Mouse (Mus musculus): ENCODE data around the gene Eif3a. TPM values are rescaled to one million over a fixed set of nuclear protein-coding genes. Genes with fewer than 3 reads are reported as not detected.

Eif3a gene
- polyA plus RNA-seq, 3 experiments from 2014 or later: 117 to 136 (median 120) TPM

DNA sequence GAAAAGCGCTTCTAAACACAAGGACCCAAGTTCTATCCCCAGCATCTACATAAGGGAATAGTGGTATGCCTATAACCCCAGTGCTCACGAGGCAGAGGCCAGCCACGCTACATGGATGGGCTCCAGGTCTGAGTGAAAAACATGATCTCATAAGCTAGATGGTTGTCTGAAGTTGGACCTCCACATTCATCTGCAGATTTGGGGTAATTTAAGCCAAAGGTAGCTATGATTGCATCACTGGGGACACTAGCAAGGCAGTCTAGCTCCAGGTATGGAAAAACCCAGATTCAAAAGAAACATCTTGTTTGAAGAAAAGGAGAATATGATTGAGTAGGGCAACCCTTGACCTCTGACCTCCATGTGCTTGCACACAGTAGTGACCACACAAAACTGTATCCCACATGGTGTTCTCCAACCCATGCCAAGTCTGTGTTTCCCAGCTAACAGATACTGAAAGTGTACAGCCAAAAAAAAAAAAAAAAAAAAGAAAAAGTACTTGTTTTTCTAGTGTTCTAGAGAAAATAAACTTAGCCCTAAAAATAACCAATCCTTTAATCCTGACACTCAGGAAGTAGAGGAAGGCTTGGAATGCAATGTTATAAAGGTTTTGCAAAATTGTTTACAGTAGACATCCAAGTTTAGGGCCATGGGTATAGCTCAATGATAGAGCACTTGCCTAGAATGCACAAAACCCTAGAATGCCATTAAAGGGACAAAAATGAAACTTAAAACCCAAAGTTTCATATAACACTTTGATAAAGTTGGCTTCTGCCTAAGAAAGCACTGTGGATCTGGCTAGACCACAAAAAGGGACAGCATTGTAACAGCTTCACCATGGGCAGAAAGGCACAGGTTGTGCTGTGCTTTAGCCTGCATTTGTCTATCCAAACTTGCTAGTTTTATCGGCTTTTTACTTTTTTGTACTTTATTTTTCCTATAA, 31.3 kb downstream of the Eif3a start:
- ATAC-seq: no peak

DNA sequence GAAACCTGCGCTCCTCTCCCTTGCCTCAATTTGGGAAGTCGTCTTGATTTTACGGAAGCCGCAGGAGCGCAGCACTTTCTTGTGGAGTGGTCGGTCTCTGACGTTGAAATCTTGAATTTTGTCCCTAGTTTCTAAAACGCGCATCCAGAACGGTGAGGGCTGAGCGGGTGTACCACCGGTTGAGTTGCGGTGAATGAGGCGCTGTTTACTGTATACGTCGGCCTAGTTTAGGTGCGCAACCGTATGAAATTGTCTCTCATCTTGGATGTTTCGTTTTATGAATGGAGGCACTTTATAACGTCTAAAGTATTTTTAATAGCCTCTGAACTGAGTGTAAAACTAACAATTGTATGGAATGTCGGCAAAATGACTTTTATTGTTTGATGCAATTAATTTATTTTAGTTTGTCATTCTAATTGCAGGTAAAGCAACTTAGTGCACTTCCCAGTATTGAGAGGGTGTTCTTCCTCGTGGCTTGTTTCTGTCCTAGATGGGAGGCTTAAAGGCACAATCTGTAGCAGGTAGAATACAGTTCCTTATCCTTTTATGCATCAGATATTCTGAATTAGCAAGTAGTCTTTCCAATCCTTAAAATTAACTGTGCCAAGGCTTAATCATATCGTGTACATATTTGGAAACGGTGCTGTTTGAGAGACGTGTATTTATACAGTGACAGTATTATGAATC, 33.2 kb downstream of the Eif3a start:
- no peak for ATAC-seq

DNA sequence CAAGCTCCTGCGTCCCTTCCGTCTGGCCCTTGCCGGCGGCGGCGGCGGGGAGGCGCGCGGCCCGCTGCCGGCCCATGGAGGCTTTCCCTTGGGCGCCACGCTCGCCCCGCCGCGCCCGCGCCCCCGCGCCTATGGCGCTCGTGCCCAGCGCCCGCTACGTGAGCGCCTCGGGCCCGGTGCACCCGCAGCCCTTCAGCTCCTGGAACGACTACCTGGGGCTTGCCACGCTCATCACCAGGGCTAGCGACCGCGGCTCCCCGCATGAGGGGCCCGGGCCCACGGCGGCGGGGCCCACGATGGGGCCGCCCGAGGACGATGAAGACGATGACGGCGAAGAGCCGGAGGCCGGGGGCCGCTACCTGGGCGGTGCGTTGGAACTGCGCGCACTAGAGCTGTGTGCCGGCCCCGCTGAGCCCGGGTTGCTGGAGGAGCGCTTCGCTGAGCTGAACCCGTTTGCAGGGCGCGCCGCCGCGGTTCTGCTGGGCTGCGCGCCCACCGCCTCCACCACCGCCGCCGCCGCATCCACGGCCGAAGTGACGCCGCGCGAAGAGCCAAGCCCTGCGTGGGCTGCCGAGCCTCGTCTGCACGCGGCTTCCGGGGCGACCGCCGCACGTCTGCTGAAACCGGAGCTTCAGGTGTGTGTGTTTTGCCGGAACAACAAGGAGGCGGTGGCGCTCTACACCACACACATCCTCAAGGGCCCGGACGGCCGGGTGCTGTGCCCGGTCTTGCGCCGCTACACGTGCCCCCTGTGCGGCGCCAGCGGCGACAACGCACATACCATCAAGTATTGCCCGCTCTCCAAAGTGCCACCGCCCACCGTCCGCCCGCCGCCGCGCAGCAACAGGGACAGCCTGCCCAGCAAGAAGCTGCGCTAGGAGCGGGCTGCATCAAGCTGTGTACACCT, 34.0 kb downstream of the Eif3a start:
- peak; percentile 56 for ATAC-seq

DNA sequence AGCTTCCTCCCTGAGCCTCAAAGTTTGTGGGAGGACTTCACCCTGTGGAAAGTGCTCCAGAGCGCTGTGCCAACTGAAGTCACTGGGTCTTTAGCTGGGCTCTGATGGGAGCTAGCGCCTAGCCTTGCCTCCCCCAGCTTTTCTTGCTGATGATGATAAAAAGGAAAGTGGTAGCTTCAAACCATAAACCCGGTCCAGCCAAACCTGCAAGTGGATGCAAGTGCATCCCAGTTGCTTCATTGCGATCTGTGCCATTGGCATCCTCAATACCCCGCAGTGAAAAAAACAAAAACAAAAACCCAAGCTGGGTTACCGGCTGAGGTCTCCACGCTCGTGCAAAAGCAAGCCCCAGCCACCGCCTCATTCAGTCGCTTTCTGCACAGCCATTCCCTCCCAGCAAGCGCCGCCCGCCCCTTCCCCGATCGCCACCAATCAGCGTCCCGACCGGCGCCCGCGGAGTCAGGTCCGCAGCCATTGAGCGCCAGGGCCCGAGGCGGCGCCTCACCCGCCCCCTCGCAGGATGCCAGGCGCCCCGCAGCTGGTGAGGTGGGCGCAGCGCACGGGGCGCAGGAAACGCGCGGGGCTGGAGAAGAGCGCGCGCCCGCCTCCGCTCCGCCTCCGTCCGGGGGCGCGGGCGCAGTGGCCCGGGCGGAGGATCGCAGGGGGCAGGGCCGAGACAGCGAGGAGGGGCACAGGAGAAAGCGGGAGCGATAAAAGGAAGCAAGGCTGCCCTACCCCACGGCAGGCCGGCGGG, 34.8 kb downstream of the Eif3a start, which contains the start of gene Nanos1:
TSS of gene Nanos1 (plus strand) at position 550 of the 754 bp plus-strand sequence.
- ATAC-seq: peak; percentile 82

DNA sequence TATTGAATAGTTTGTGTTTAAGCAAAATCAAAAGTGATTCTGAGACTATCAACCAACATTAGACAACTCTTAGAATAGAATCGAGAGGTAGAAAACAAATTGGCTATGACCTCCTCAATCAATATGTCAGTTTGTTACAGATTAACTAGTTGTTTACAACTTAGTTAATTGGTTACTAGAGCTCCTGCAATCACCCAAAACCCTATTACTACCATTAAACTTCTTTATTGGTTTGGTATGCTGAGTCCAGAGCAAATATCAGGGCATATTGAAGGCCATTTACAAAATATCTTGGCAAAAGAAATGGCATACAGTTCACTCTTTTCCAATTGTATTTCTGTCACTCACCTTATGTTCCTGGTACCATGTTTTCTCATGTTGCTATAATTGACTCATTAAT, 42.7 kb downstream of the Eif3a start:
- ATAC-seq: no peak

DNA sequence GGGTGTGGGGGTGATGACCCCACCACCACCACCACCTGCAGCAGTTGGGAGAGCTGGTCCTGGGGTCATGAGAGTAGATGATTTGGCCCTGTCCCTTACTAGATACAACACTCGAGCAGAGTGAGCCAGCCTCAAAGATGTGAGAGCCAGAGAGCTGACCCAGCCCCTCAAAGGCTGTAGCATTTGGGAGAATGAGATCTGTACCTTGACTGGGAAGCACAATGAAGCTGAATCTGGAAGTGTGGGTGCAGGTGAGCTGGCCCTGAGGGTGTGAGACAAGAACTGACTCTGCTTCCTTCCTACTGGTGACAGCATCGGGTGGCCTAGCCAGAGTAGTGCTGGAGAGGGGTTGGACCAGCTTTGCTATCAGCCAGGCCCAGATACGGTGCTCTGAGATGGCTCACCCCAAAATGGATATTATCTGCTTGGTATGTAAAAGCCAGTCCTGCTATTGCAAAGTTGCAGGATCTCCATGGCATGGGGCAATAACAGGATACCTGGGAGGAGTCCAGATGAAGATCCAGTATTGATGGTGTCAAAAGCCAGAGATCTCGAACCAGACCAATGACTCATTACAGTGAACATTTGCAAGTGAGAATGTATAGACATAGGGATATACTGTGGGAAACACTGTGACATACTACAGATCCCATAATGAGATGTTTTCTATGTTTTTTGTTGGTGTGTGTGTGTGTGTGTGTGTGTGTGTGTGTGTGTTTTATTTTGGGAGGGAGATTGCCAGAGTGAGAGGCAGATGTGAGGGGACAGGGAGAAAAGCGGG, 46.5 kb downstream of the Eif3a start:
- ATAC-seq: no peak

DNA sequence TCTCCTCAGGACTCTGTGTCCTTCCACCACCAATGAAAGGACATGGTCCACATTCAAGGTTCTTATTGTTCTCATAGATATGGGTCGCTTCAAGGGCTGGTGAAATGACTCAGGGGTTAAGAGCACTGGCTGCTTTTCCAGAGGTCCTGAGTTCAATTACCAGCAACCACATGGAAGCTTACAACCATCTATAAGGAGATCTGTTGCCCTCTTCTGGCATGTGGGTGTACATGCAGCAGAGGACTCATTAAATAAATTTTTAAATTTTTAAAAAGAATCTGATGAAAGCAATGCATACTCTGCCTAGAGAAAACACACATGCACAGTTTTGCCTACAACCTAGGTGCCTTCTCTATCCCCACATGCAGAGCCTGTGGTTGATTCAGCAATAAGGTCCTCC, 49.9 kb downstream of the Eif3a start:
- ATAC-seq: no peak

DNA sequence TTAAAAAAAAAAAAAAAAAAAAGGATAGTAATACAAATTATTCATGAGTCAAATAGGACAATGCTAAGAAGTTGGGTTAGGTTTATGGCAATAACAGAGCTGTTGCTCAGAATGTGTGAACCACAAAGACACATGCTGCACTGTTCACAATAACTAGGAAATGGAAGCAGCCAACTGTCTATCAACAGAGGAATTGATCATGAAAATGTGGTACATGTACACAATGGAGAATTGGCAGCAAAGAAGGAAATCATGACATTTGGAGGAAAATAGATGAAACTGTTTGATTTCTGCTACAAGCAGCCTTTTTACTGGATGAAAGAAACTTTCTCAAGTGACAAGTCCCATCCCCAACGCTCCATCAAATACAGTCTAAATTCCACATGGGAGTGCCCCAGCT, 58.5 kb downstream of the Eif3a start:
- no peak for ATAC-seq

DNA sequence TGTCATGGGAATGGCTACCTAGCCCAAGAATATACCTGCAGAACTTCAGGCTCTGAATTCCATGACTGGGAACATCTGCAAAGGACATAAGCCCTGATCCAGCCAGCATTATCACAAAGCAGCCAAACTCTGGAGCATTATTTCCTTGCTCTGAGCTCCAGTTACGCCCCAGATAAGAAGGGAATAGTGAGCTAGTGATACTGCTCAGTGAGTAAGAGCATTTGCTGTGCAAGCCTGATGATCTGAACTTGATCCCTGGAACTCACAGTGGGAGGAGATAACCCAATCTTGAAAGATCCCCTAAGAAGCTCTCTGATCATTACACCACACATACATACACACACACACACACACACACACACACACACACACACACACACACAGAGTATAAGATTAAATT, 59.2 kb downstream of the Eif3a start:
- no peak for ATAC-seq

DNA sequence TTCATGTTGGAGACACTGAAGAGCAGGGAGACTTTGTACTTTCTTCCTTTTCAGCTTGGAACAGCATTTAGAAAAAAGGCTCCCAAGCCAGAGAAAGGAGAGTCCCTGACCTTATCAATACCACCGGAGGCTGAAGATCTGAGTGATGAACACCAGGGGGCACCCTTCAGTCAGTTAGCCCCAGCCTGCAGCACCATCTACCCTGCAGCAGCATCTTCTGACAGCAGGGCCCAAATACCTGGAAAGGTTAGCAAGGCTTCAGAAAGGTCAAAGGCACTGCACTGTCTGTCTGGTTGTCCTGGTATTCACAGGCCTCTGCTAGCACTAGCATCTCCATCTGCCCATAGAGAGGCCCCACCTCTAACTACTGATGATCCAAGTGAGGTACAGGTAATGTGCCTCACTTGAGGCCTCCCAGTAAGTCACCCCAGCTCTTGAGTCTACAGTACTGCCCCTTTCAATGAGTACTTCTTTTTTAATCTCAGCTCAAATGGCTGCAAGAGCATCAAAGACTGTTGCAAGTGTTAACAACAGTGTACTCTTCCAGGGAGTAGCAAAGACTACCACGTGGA, 60.1 kb downstream of the Eif3a start:
- ATAC-seq: peak; percentile 73

DNA sequence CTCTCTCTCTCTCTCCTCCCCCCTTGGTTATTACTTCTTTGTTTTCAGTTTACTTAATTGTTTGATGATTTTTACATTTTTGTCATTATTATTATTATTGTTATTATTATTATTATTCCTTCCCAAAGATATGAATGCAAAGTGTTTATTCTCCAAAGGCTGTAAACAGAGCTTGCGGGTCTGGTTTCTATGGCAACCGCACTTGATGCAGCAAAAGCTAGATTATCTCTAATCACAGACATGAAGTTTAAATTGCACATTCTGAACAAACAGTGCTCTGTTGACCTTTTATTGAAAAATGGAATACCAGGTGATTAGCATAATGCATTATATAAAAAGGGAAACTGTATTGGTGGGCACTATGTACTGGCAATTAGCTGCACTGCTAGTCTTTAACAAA, 74.1 kb downstream of the Eif3a start:
- ATAC-seq: no peak

DNA sequence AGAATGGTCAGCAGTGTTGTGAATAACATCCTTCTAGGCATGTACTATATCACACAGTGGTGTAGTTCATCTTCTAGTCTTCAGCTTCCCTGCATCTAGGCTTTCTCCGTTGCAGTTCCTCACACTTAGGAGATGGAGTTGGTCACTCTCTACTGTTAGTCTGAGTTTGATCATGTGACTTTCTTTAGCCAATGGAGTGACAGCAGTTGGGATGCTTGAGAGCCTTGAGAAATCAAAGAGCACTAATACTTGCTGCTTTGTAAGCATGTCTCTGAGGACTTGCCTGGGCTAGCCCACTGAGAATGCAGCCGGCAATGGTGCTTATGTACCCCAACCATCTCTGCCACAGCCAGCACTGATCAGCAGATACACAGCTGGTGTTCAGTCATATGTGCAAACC, 77.9 kb downstream of the Eif3a start:
- no peak for ATAC-seq

Other genes starting within 250 kb of the Eif3a start
- gene Cacul1, start 209.6 kb downstream of the Eif3a start, polyA plus RNA-seq (2017; shearing (Covaris generic)): 10 to 100 TPM; 15.9 to 34.0 (median 29.7) TPM
- gene Nanos1, start 34.7 kb downstream of the Eif3a start, polyA plus RNA-seq (2017; shearing (Covaris generic)): 1 to 10 TPM; 1.5 to 3.0 (median 2.4) TPM
- 10 to 100 TPM; 55.3 to 62.1 (median 61.5) TPM for gene Fam45a, start 20.9 kb upstream of the Eif3a start, polyA plus RNA-seq (2017; shearing (Covaris generic))
- gene Sfxn4, start 70.8 kb upstream of the Eif3a start, polyA plus RNA-seq (2017; shearing (Covaris generic)): 1 to 10 TPM; 3.8 to 9.3 (median 6.0) TPM
- gene Prdx3, start 83.9 kb upstream of the Eif3a start, polyA plus RNA-seq (2017; shearing (Covaris generic)): 100 to 1,000 TPM; 118 to 143 (median 121) TPM
- 1 to 10 TPM; 2.3 to 4.8 (median 2.4) TPM for gene Grk5, start 99.1 kb upstream of the Eif3a start, polyA plus RNA-seq (2017; shearing (Covaris generic))